Mouse (Mus musculus): ENCODE results near the gene Med31. TPM values are rescaled to one million over a fixed set of nuclear protein-coding genes. Genes with fewer than 3 reads are reported as not detected.

Gene Med31
- 9.4 and 9.8 TPM in 2 replicates for polyA plus RNA-seq (2012; rRNA removed)

DNA sequence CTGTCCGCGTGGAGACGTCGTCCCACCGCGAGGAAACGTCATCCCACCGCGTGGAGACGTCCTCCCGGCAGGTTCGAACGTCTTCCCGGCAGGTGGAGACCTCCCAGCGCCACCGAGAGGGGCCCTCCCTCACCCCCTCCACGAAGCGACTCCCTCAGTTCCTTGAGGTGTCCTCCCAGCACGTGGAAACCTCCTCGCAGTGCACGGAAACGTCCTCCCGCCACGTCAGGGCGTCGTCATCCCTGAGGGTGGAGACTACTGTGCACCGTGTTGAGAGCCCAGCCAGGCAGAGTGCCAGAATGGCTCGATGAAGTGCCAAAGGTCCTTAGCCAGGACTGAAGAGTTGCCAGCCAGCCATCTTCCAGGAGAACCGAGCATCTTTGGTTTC, at the start of gene Med31:
TSS of gene Med31 (minus strand) at position 183 of the 388 bp plus-strand sequence.

DNA sequence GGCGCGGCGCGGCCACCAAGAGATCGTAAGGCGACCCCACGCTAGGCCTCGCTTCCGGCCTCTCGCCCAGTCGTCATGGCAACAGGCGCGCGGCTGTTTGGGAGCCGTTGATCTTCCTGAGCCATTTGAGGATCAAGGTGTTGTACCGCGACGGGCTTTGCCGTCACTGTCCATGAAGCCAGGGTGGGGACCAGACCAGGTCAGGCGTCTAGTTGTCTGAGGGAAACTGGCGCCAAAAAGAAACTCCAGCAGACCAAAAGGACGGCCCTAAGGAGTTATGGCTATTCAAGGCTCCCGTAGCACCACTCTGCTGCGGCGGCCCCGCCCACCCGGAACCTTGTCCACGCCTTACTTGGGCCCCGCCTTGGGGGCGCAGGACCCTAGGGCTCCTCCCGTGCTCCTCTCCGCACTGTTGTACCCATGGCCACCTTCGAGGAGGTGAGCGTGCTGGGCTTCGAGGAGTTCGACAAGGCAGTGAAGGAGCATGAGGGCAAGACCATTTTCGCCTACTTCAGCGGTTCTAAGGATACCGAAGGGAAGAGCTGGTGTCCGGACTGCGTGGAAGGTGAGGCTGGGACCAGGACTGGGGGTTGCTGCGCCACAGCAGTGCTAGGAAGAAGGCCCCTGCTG, 8.1 kb downstream of the Med31 start, which contains the start of the genes 4933427D14Rik and Txndc17:
TSS of gene 4933427D14Rik (minus strand) at position 256 of the 630 bp plus-strand sequence.
TSS of gene Txndc17 (plus strand) at position 344 of the 630 bp plus-strand sequence.

DNA sequence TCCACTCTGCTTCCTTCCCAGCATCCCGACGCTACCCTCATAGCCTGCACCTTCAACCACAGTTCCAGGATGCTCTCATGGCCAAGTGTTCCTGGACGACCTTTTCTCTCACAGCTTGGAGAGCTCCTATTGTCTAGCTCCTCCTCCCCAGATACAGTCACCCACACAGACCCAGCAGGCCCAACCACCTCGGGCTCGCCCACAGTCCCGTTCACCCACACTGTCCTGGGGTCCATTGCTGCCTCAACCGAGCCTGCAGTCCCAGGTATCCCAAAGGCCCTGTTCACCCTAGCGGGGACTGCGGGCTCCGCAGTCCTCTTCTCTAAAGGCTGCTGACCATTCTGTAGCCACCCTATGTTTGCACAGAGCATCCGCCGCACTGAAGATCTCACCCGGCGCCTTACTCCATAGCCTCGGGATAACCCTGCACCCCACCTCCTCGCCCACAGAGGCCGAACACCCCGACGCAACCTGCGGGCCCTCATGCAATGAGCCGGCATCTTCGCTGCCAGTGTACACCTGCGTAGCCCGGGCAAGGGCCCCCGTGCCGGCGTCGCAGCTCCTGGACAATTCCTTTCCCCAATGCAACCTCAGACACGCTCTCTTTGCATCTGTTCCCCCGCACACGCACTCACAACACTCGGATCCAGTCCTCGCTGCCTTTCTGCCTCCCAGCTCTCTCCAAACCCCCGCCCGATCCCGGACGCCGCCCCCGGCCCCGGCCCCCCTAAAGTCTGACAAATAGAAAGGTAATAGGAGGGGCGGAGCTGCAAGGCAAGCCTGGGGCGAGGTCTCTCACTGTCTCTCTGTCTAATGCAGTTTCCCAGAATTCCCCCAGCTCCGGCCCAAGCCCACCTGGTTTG, 8.8 kb downstream of the Med31 start, which contains the start of gene Gm43951:
TSS of gene Gm43951 (minus strand) at position 500 of the 863 bp plus-strand sequence.

Other genes with a start within 250 kb of the Med31 start
- gene Aipl1, start 178.1 kb downstream of the Med31 start, polyA plus RNA-seq (2012; rRNA removed) = 0.03 and 0.06 TPM in 2 replicates
- 6.7 and 7.2 TPM in 2 replicates for gene Pimreg, start 173.6 kb downstream of the Med31 start, polyA plus RNA-seq (2012; rRNA removed)
- 0.02 and 0.03 TPM in 2 replicates for gene Pitpnm3, start 79.8 kb downstream of the Med31 start, polyA plus RNA-seq (2012; rRNA removed)
- gene Gm43951, start 8.8 kb downstream of the Med31 start, polyA plus RNA-seq (2012; rRNA removed) = 0.05 and 0.08 TPM in 2 replicates
- gene 4933427D14Rik, start 8.1 kb downstream of the Med31 start, polyA plus RNA-seq (2012; rRNA removed) = 2.0 and 2.1 TPM in 2 replicates
- 52.2 and 52.7 TPM in 2 replicates for gene Txndc17, start 8.0 kb downstream of the Med31 start, polyA plus RNA-seq (2012; rRNA removed)
- gene Slc13a5, start 51.6 kb upstream of the Med31 start, polyA plus RNA-seq (2012; rRNA removed) = 0.01 TPM in 1 of 2 replicates, not detected in the other
- 13.2 and 16.7 TPM in 2 replicates for gene Xaf1, start 86.0 kb upstream of the Med31 start, polyA plus RNA-seq (2012; rRNA removed)
- gene Fbxo39, start 98.9 kb upstream of the Med31 start, polyA plus RNA-seq (2012; rRNA removed) = 0.02 and 0.05 TPM in 2 replicates
- 0.03 and 0.08 TPM in 2 replicates for gene Tekt1, start 146.8 kb upstream of the Med31 start, polyA plus RNA-seq (2012; rRNA removed)
- 1.7 and 1.8 TPM in 2 replicates for gene Smtnl2, start 196.1 kb upstream of the Med31 start, polyA plus RNA-seq (2012; rRNA removed)
- gene Ggt6, start 219.9 kb upstream of the Med31 start, polyA plus RNA-seq (2012; rRNA removed) = 1.2 and 1.5 TPM in 2 replicates
- gene Mybbp1a, start 225.8 kb upstream of the Med31 start, polyA plus RNA-seq (2012; rRNA removed) = 29.7 and 33.8 TPM in 2 replicates